Mouse (Mus musculus): ENCODE results near the gene 1700016C15Rik. TPM values are rescaled to one million over a fixed set of nuclear protein-coding genes. Genes with fewer than 3 reads are reported as not detected.

Gene 1700016C15Rik
- total RNA-seq (2021) = not detected
- long read RNA-seq, experiment 1 = 0 reads
- long read RNA-seq, experiment 2 = 0 reads

GRCm38 (mm10) chr1:177729043-177730024, at the start of gene 1700016C15Rik:
Gene 1700016C15Rik (plus strand): TSS chr1:177729814.
- DNase-seq = no peak

DNA sequence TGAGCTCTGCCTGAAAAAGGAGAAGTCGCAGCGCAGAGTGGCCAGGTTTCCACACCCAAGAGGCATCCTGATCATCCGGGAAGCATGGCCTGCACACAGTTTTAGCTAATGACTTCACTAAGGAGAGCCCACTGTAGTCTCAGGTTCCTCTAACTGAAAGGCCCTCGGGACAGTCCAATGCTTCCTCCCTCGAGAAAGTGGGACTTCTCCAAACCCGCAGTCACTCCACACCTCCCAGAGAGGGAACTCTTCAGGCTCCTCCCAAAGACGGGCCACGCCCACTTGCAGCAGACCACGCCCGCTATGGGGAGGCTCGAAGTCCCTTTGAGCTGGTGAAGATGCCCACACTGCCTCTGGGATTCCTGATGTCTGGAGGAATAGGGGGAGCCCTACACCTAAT, 48.4 kb upstream of the 1700016C15Rik start:
- DNase-seq = peak in 1 of 2 experiments; percentile 7

DNA sequence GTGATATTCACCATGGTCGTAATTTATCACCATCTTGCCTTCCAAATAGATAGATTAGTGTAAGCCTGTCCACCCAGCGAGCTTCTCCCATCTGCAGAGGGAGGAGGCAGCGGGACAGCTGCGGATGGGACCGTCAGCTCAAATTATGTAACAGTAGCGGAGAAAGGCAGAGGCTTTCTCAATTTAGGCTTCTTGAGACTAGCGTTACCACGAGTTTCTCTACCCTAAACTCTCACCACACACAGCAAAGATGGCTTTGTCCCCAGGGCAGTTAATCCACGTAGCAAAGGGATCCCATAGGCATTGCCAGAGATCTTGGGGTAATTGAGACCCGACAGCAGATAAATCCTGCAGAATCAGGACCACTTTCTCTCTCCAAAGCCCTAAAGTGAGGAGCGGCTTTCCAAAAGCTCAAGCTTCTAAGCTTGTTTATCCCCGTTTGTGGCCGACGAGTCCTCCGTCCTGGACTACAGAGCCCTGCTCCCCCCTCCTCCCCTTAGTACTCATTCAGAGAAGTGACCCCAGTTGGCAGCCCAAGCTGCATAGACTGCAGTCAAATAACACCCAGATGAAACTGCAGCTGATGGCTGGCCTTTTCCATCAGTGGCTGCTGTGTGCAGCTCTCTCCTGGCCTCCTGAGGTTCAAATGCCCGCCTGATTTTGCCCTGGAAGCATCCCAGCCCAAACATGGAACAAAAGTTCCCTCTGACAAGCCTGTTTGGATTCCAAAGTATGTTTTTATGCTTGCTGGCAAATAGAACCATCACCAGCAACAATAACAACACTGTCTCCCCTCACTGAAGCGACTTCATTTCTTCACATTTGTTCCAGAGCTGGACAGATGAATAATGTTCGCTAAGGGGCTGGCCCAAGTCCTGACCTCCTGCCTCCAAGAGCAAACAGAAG, 45.4 kb upstream of the 1700016C15Rik start:
- peak; percentile 12 to 24 for DNase-seq

- DNase-seq = peak; percentile 40 to 62
Measured at GRCm38 (mm10) chr1:177684901-177685300, 44.7 kb upstream of the 1700016C15Rik start.

GRCm38 (mm10) chr1:177686137-177686536, 43.5 kb upstream of the 1700016C15Rik start:
- no peak for DNase-seq

DNA sequence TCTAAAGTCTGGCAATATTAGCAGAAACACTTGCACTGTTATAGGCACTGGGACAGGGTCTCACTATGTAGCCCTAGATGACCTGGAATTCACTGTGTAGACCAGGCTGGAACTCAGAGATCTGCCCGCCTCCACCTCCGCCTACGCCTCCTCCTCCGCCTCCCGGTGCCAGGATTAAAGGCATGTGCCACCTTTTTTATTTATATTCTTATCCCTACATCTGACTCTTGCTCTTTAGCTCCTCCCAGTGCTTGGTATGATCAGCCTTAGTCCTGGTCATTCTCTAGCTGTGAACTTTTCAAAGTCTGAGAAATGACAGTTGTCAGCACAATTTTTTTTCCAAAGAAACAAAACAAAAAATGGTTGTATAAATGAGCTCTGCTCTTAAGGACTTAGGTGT, 42.6 kb upstream of the 1700016C15Rik start:
- no peak for DNase-seq

DNA sequence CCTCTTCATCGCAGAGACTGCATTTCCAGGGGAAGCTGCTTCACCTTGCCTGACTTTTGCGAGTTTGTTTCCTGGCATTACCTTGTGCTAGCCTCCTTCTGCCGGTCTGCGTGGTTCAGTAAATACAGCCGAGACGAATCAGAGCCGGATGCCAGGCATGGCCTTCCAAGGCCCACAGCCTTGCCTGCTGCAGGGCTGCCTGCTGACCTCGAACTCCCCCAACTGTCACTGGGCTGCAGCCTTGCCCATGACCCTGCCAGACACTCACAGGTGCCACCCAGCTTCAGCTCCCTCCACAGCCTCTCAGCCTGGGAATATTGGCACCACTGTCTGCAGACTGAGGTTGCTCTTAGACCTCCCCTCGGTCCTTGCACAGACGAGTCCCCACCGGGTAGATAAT, 37.1 kb upstream of the 1700016C15Rik start:
- DNase-seq = no peak

DNA sequence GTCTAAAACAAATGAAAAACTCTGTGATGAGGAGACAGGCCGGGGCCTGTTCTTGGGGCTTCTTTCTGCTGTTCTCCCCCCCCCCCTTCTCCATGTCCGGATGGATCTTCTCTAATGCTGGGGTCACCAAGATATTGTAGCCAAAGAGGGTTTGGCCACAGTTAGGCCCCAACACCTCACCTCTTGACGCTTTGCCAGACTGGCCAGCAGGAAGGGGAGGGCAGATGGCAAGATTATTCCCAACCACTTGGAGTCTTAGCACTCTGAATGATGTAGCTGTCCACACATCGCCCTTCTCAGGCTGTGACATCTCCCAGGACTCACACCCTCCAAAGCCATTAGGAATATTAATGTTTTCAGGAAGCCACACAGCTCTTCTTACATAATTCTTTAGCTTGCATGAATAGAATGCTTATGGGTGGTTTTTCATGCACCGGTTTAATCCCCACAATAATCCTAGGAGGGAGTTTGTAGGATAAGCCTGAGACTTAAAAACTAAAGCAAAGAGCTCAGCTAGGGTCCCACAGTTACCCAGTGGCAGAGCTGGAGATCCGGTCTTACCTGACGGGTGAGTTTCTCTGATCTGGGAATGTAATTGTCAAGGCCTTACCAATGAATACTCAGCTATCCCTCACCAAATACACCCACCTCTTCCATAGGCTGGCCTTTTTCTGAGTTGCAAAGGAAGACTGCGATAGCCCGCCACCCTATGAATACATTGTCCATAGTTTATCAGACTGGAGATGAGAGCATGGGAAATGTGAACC, 35.9 kb upstream of the 1700016C15Rik start:
- DNase-seq = no peak

GRCm38 (mm10) chr1:177700560-177700959, 29.1 kb upstream of the 1700016C15Rik start:
- no peak for DNase-seq

DNA sequence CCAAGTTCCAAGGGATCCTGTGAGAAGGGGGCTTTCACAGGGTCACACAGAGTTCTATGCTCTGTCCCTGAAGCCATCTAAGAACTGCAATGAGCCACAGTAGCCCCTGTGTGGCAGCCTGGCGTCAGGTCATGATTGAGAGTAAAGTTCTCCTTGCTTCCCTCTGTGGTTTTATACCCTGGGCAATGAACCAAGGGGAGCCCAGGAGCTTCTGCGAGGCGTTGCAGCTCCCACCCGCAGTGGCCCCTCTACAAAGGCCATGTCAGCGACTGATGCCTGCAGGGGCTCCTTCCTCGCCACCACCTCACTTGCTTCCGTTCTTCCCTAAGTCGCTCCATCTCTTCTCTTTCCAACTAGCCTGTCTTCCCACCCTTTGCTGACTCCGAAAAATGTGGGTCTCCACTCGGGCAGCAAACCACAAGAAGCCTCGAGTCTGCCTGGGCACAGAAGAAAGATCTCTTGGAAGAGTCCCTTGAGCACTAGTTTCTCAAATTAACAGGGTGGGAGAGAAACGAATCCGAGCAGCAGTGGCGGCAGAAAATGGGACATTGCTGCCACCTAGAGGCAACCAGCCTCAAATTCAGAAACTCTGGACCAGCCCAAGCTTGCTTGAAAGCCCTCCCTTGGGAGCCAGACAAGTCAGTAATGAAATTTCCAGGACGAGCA, 27.0 kb upstream of the 1700016C15Rik start:
- DNase-seq = peak; percentile 85 to 86

- peak; percentile 16 to 20 for DNase-seq
Measured at GRCm38 (mm10) chr1:177703147-177703807, 26.3 kb upstream of the 1700016C15Rik start.

- DNase-seq = no peak
Measured at GRCm38 (mm10) chr1:177705204-177705603, 24.4 kb upstream of the 1700016C15Rik start.

DNA sequence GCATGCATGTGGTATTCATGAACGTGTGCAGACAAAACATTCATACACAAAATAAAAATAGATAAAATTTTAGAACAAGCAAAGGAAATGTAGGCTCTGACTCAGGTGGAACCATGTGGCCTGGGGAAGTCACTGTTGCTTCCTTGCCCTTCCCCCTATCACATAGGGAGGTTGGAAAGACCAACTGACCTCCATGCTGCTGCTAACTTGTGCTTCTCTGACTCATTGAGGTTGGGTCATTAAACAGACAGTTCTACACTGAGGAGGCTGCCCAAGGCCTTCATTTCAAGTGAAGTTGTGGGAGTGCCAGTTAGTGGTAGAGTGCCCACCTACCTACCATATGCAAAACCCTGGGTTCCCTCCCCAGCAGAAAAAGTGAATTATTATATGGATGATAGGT, 22.0 kb upstream of the 1700016C15Rik start:
- DNase-seq = no peak

GRCm38 (mm10) chr1:177708583-177709055, 21.0 kb upstream of the 1700016C15Rik start:
- peak; percentile 65 to 85 for DNase-seq

- DNase-seq = no peak
Measured at GRCm38 (mm10) chr1:177711000-177711399, 18.6 kb upstream of the 1700016C15Rik start.

DNA sequence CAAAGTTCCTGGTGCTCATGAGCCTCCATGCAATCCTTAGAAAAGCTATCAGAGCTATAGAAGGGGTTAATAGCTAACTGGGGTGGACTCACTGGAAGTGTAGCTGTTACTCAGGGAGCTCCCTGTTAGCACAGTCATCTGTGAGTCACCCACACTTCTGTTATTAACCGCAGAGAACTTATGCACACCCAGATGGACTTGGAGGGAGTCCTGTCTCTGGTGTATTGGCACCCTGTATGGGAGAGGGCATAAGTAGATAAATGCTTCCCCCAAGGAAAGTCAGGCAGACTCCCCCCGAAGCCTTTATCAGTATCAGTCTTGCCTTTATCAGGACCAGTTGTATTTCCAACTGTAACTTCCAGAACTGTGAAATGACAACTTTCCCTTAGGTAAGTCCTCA, 18.2 kb upstream of the 1700016C15Rik start:
- no peak for DNase-seq

DNA sequence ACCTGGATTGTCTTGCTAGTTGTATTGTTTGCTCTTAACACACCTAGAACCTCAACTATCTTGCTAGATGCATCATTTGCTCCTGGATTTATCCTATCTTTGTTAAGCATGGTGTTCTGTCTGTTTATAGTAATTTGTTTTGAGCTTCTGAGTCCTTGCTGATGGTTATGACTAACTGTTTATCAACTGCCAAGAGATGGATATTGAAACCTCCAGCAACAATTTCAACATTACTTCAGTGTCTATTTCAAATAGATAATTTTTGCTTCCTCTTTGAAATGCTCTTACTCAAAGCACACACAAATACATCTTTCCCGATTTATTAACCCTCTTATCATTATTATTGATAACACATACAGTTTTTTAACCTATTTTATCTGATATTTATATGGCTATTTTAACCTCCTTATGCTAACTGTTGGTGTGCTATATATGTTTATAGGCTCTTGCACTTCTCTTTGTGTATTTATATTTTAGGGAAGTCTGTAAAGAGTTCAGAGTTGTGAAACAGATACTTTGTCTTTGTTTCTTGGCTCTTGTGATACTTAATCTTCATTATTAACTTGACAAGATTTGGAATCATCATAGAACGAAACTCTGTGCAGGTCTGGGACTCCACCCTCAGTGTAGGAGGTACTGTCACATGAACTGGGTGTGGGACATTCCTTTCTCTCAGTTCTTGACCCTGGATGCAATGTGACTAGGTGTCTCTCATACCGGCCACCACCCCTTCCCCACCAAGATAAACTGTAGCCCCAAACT, 15.8 kb upstream of the 1700016C15Rik start:
- no peak for DNase-seq

DNA sequence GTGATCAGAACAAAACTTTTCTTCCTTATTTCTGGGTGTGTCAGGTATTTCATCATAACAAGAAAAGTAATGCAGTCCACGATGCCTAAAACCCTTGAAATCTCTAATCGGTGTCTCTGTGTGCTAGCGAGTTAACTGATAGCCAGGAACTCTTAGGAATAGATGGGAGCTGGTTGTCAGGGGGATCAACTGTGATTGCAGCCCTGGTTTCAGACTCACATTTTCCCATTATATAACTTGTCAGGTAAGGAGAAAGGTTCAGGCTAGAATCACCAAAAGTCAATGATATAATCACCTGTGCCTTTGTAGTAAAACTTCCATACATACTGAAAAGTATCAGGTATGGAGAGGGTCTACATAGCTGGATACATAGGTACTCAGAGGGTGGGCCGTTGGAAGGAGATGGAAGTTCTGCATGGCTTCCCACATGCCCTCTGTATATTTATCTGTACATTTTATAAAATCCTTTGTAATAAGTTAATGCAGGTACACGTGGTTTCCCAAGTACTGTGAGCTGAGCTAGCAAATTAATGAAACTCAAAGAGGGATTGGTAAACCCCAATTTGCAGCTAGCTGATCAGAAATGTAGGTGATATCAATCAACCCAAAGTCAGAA, 15.1 kb upstream of the 1700016C15Rik start:
- DNase-seq = no peak

DNA sequence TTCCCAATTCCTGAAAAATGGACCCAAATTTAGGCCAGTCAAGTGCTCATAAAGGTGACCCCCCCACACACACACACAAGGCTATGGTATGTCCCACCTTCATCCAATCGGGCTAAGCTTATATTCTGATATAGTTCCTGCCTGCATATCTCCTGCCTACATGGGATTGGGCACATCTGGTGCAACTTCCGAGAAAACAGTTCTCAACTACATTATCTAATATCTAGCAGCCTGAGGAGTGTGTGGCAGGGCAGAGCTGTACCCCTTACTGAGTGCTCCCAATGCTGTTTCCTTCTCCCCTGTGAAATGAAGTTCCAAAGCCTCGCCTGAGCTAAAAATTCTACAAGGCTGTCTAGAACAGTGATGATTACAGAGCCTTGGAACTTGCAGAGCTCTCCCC, 13.2 kb upstream of the 1700016C15Rik start:
- no peak for DNase-seq

All from heart, adult 18-20 months (tissue).